In genomic region chr4:132823614-132824366, GRCm38 (mm10) we compare ENCODE assay signal across 1 mouse cellular context.
TF ChIP-seq lines count a peak whose summit lies in the region.

No protein-coding gene starts in this region.

TF ChIP-seq in CH12.LX, 34 proteins besides CTCF, POLR2A, EP300 and RAD21 (continued from another document):
- no peak for TF ChIP-seq KAT2A (IDR thresholded peaks at IDR 0.05; ENCODE audit: insufficient replicate concordance, low read length)
